Mouse (Mus musculus) hindbrain, embryonic 11.5 days (tissue): ENCODE data around the gene Krtap1-4. TPM values are rescaled to one million over a fixed set of nuclear protein-coding genes. Genes with fewer than 3 reads are reported as not detected.

ENCODE experiments used
- ATAC-seq: fragments of 200-750 bp; cut with Nextera tagmentation; 2 replicates; pipeline ENCODE4 v1.8.0; 2017; ENCODE audit warnings: mild to moderate bottlenecking, moderate TSS enrichment, moderate library complexity; ENCODE audit not compliant: low FRiP score
- DNase-seq: peaks from one replicate; pipeline ENCODE4 v3.0.0-alpha.2; 2015; ENCODE audit warnings: low spot score
- H3K27ac ChIP-seq: fragments of 300-500 bp; sonication (generic); 2 replicates; pipeline ENCODE4 v1.5.1; 2014; ENCODE audit warnings: mild to moderate bottlenecking, low read depth, low read length
- H3K27me3 ChIP-seq: fragments of 300-500 bp; sonication (generic); 2 replicates; pipeline ENCODE4 v1.6.1; 2014; ENCODE audit warnings: mild to moderate bottlenecking, low read length, moderate library complexity, mixed read lengths; ENCODE audit not compliant: control insufficient read depth, insufficient read depth
- H3K36me3 ChIP-seq: fragments of 300-500 bp; sonication (generic); 2 replicates; pipeline ENCODE4 v1.6.1; 2014; ENCODE audit warnings: mild to moderate bottlenecking, low read length, moderate library complexity, mixed read lengths; ENCODE audit not compliant: control insufficient read depth, insufficient read depth
- H3K4me1 ChIP-seq: fragments of 300-500 bp; sonication (generic); replicated peaks from 2 replicates; pipeline ENCODE4 v1.6.1; 2014; ENCODE audit warnings: low read length, mixed read lengths; ENCODE audit not compliant: control insufficient read depth, insufficient read depth
- H3K4me2 ChIP-seq: fragments of 300-500 bp; sonication (generic); replicated peaks from 2 replicates; pipeline ENCODE4 v1.6.1; 2014; ENCODE audit warnings: mild to moderate bottlenecking, low read depth, low read length
- H3K4me3 ChIP-seq: fragments of 300-500 bp; sonication (generic); 2 replicates; pipeline ENCODE4 v1.5.1; 2014; ENCODE audit warnings: low read depth, low read length
- H3K9ac ChIP-seq: fragments of 300-500 bp; sonication (generic); 2 replicates; pipeline ENCODE4 v1.6.1; 2014; ENCODE audit warnings: low read depth, low read length
- H3K9me3 ChIP-seq: fragments of 300-500 bp; sonication (generic); 2 replicates; pipeline ENCODE4 v1.6.1; 2016; ENCODE audit warnings: low read length; ENCODE audit not compliant: control insufficient read depth
- WGBS: fragments of 180-500 bp; shearing (Covaris S2); extraction: QIAGEN DNeasy Blood & Tissue Kit; methylation state at CpG from one replicate; pipeline ENCODE4 v1.1.7; 2014; 5-methylcytosine and 5-hydroxymethylcytosine counted together
- polyA plus RNA-seq: library from polyadenylated mRNA; unstranded; fragments of >200 nt; fragmentation: Nextera tagmentation; extraction: Ambion mirVana; gene quantifications from 2 replicates; pipeline ENCODE4 v1.2.1, GENCODE M21; 2014

Krtap1-4 gene
- polyA plus RNA-seq, 1 experiment from 2014 or later = not detected

GRCm38 (mm10) chr11:99559366-99559765, 24.1 kb downstream of the Krtap1-4 start, which contains the start of gene Gm11939:
Gene Gm11939, minus strand, starts transcription at chr11:99559466.
- 88% methylated on average over 9 of the region's 9 CpGs for WGBS
- H3K4me2 ChIP-seq = no peak within 1 kb of the TSS
- ATAC-seq (no peak), DNase-seq (no peak)
- H3K27me3 ChIP-seq = no peaks in the 10 kb centered on the region
- no peaks in the 10 kb centered on the region for H3K4me1 ChIP-seq
- H3K36me3 ChIP-seq = no peaks in the 10 kb centered on the region
- H3K27ac ChIP-seq = no peak within 1 kb of the TSS
- H3K9me3 ChIP-seq = no peaks in the 10 kb centered on the region
- H3K4me3 ChIP-seq = no peak within 1 kb of the TSS
- H3K9ac ChIP-seq = no peak within 1 kb of the TSS

- Histone ChIP-seq H3K27me3 (no peaks in the 10 kb centered on the region), H3K36me3 (no peaks in the 10 kb centered on the region), H3K4me3 (no peak overlapping the region), H3K4me2 (no peak overlapping the region), H3K9ac (no peak overlapping the region), H3K9me3 (no peaks in the 10 kb centered on the region), H3K4me1 (no peaks in the 10 kb centered on the region), H3K27ac (no peak overlapping the region)
- DNase-seq (no peak), ATAC-seq (no peak)
- WGBS = 74% methylated on average over 3 of the region's 3 CpGs
Measured at GRCm38 (mm10) chr11:99557976-99558745, 25.3 kb downstream of the Krtap1-4 start.

GRCm38 (mm10) chr11:99556753-99557152, 26.7 kb downstream of the Krtap1-4 start, which contains the start of gene Krtap3-2:
Gene Krtap3-2, minus strand, starts transcription at chr11:99556853.
- Histone ChIP-seq H3K4me1 (no peaks in the 10 kb centered on the region), H3K9ac (no peak within 1 kb of the TSS), H3K9me3 (no peaks in the 10 kb centered on the region), H3K4me2 (no peak within 1 kb of the TSS), H3K4me3 (no peak within 1 kb of the TSS), H3K27me3 (no peaks in the 10 kb centered on the region), H3K27ac (no peak within 1 kb of the TSS), H3K36me3 (no peaks in the 10 kb centered on the region)
- ATAC-seq = no peak
- no peak for DNase-seq
- 88% methylated on average over 2 of the region's 2 CpGs for WGBS

GRCm38 (mm10) chr11:99556195-99556594, 27.3 kb downstream of the Krtap1-4 start:
- Histone ChIP-seq H3K27me3 (no peaks in the 10 kb centered on the region), H3K4me1 (no peaks in the 10 kb centered on the region), H3K4me3 (no peak overlapping the region), H3K36me3 (no peaks in the 10 kb centered on the region), H3K9me3 (no peaks in the 10 kb centered on the region), H3K9ac (no peak overlapping the region), H3K4me2 (no peak overlapping the region), H3K27ac (no peak overlapping the region)
- ATAC-seq (no peak), DNase-seq (no peak)
- WGBS = 82% methylated on average over 2 of the region's 2 CpGs

GRCm38 (mm10) chr11:99550765-99551164, 32.7 kb downstream of the Krtap1-4 start, which contains the start of gene Krtap3-3:
Gene Krtap3-3, minus strand, starts transcription at chr11:99550865.
- Histone ChIP-seq H3K4me2 (no peak within 1 kb of the TSS), H3K9ac (no peak within 1 kb of the TSS), H3K4me1 (no peaks in the 10 kb centered on the region), H3K9me3 (no peaks in the 10 kb centered on the region), H3K4me3 (no peak within 1 kb of the TSS), H3K27me3 (no peaks in the 10 kb centered on the region), H3K36me3 (no peaks in the 10 kb centered on the region), H3K27ac (no peak within 1 kb of the TSS)
- no peak for ATAC-seq
- no peak for DNase-seq
- 67% methylated on average over 4 of the region's 4 CpGs for WGBS

GRCm38 (mm10) chr11:99547892-99548291, 35.6 kb downstream of the Krtap1-4 start:
- DNase-seq = no peak

GRCm38 (mm10) chr11:99539721-99540120, 43.7 kb downstream of the Krtap1-4 start:
- Histone ChIP-seq H3K27ac (no peak overlapping the region), H3K36me3 (no peaks in the 10 kb centered on the region), H3K9ac (no peak overlapping the region), H3K9me3 (no peaks in the 10 kb centered on the region), H3K4me3 (no peak overlapping the region), H3K4me1 (no peaks in the 10 kb centered on the region), H3K27me3 (no peaks in the 10 kb centered on the region), H3K4me2 (no peak overlapping the region)
- 73% methylated on average over 9 of the region's 9 CpGs for WGBS
- DNase-seq (peak; percentile 6), ATAC-seq (no peak)

More at GRCm38 (mm10) chr11:99547892-99548291, 35.6 kb downstream of the Krtap1-4 start:
- Histone ChIP-seq H3K9ac (no peak overlapping the region), H3K4me2 (no peak overlapping the region), H3K4me3 (no peak overlapping the region), H3K4me1 (no peaks in the 10 kb centered on the region), H3K27me3 (no peaks in the 10 kb centered on the region), H3K27ac (no peak overlapping the region), H3K36me3 (no peaks in the 10 kb centered on the region), H3K9me3 (no peaks in the 10 kb centered on the region)
- no peak for ATAC-seq
